Mouse (Mus musculus) ES-E14 (cell line): ENCODE data around the gene Gjd3. TPM values are rescaled to one million over a fixed set of nuclear protein-coding genes. Genes with fewer than 3 reads are reported as not detected.
A peak's percentile ranks its signal among the peaks of the same experiment; 100 is the strongest.

Source experiments
- DNase-seq: peaks from one replicate; pipeline ENCODE4 v3.0.0-alpha.2; 2013; ENCODE audit warnings: low read depth, low spot score
- H3K27ac ChIP-seq: 2 replicates; pipeline ENCODE4 v1.5.1; 2012; ENCODE audit warnings: low read depth, mild to moderate bottlenecking, low read length, moderate library complexity, mixed read lengths; ENCODE audit not compliant: poor library complexity, insufficient read depth, severe bottlenecking
- H3K36me3 ChIP-seq: 2 replicates; pipeline ENCODE4 v1.6.1; 2012; ENCODE audit warnings: mild to moderate bottlenecking, low read length, moderate library complexity, mixed read lengths; ENCODE audit not compliant: control insufficient read depth, poor library complexity, insufficient read depth, severe bottlenecking
- H3K4me1 ChIP-seq, 2 experiments: fragments of 150-350 bp in 1 of 2; sonication (generic) in 1 of 2; 2 replicates each; pipeline ENCODE4 v1.6.1; 2012; ENCODE audit warnings: low read length in 2 of 2, mild to moderate bottlenecking in 1 of 2, mixed read lengths in 1 of 2; ENCODE audit not compliant: control insufficient read depth in 2 of 2, insufficient read depth in 2 of 2, poor library complexity in 1 of 2
- H3K4me3 ChIP-seq, 2 experiments: fragments of 150-350 bp in 1 of 2; sonication (generic) in 1 of 2; 2 replicates each; pipeline ENCODE4 v1.5.1; 2012; ENCODE audit warnings: low read length in 2 of 2, low read depth in 1 of 2, mild to moderate bottlenecking in 1 of 2, mixed read lengths in 1 of 2; ENCODE audit not compliant: insufficient read depth in 1 of 2, poor library complexity in 1 of 2, severe bottlenecking in 1 of 2
- H3K9ac ChIP-seq: 2 replicates; pipeline ENCODE4 v1.6.1; 2012; ENCODE audit warnings: low read depth, mild to moderate bottlenecking, low read length, mixed read lengths; ENCODE audit not compliant: poor library complexity, insufficient read depth, severe bottlenecking
- H3K9me3 ChIP-seq: fragments of 150-350 bp; sonication (generic); 2 replicates; pipeline ENCODE4 v1.6.1; 2012; ENCODE audit warnings: low read depth, mild to moderate bottlenecking, low read length; ENCODE audit not compliant: control insufficient read depth, insufficient read depth
- CHD2 ChIP-seq: IDR thresholded peaks from 2 replicates; pipeline ENCODE4 v1.6.1; 2014; ENCODE audit warnings: mild to moderate bottlenecking, low read depth, low read length, inconsistent platforms
- HCFC1 ChIP-seq: IDR thresholded peaks from 2 replicates; pipeline ENCODE4 v1.6.1; 2012; ENCODE audit warnings: low read length, inconsistent platforms, borderline replicate concordance; ENCODE audit not compliant: insufficient read depth
- MAFK ChIP-seq: IDR thresholded peaks from 2 replicates; pipeline ENCODE4 v1.6.1; 2014; ENCODE audit warnings: mild to moderate bottlenecking, low read depth, low read length, inconsistent platforms; ENCODE audit not compliant: insufficient read depth
- ZC3H11A ChIP-seq: IDR thresholded peaks from 2 replicates; pipeline ENCODE4 v1.6.1; 2012; ENCODE audit warnings: low read depth, mild to moderate bottlenecking, inconsistent platforms, low read length, borderline replicate concordance
- ZNF384 ChIP-seq: IDR thresholded peaks from 2 replicates; pipeline ENCODE4 v1.6.1; 2012; ENCODE audit warnings: low read depth, low read length, inconsistent platforms
- in situ Hi-C, 2 experiments: fragments of 600-800 bp; cut with MboI; formaldehyde crosslinking; loops; one replicate each; pipeline ENCODE4 v1.15.1; 2025; ENCODE audit warnings: low sequenced_read_pairs in 2 of 2, inconsistent platforms in 1 of 2; ENCODE audit not compliant: unreplicated experiment in 2 of 2
- total RNA-seq: library from RNA; depleted of rRNA; stranded (reverse); fragments of 300-350 nt; gene quantifications from 2 replicates; pipeline ENCODE4 v1.2.3, GENCODE M21; 2012; rRNA removed

Gjd3 gene
- 0.27 and 1.7 TPM in 2 replicates for total RNA-seq

- H3K9ac ChIP-seq, result peak within 1 kb of the TSS; percentile 65
- H3K36me3 ChIP-seq, result no peaks in the 10 kb centered on the region
- TF ChIP-seq ZC3H11A (no peak), HCFC1 (no peak), MAFK (no peak), ZNF384 (no peak), CHD2 (no peak)
- H3K27ac ChIP-seq, result no peak within 1 kb of the TSS
- in situ Hi-C loops, result no loop called here
- DNase-seq, result no peak
- H3K4me1 ChIP-seq, result peaks cover 0 to 26% of the 10 kb centered on the region in 2 experiments; a peak in 2 of 4 replicates
- H3K9me3 ChIP-seq, result no peaks in the 10 kb centered on the region
- peak within 1 kb of the TSS; percentile 74 to 79 for H3K4me3 ChIP-seq
Measured at GRCm38 (mm10) chr11:98982773-98983133, at the start of gene Gjd3. Gjd3 (minus strand) TSS chr11:98983016.

- TF ChIP-seq ZC3H11A (no peak), MAFK (no peak), HCFC1 (no peak), ZNF384 (no peak)
- no peak for DNase-seq
- peaks cover 5% of the 10 kb centered on the region for H3K36me3 ChIP-seq
- in situ Hi-C loops, result no loop called here
- H3K4me3 ChIP-seq, result no peak overlapping the region
- H3K27ac ChIP-seq, result no peak overlapping the region
- no peak overlapping the region for H3K9ac ChIP-seq
- peaks cover 5 to 10% of the 10 kb centered on the region in 2 experiments; a peak in 2 of 4 replicates for H3K4me1 ChIP-seq
- H3K9me3 ChIP-seq, result no peaks in the 10 kb centered on the region
Measured at GRCm38 (mm10) chr11:99026899-99027440, 44.2 kb upstream of the Gjd3 start.

GRCm38 (mm10) chr11:99025878-99026277, 43.1 kb upstream of the Gjd3 start:
- peaks cover 5 to 10% of the 10 kb centered on the region in 2 experiments; a peak in 2 of 4 replicates for H3K4me1 ChIP-seq
- H3K9ac ChIP-seq, result no peak overlapping the region
- in situ Hi-C loops, result no loop called here
- no peak for DNase-seq
- no peak overlapping the region for H3K4me3 ChIP-seq
- no peaks in the 10 kb centered on the region for H3K9me3 ChIP-seq
- peaks cover 10% of the 10 kb centered on the region for H3K36me3 ChIP-seq
- no peak overlapping the region for H3K27ac ChIP-seq
- TF ChIP-seq HCFC1, result no peak
- no peak for TF ChIP-seq ZC3H11A
- TF ChIP-seq CHD2, result no peak

GRCm38 (mm10) chr11:99024468-99025134, 41.8 kb upstream of the Gjd3 start:
- in situ Hi-C loops, result loop anchor here in 1 of 2 experiments (25.0 kb wide), 2 partner anchors 787 to 1862 kb away; partner anchors contain the start of gene Tbkbp1

More at GRCm38 (mm10) chr11:99024468-99025134, 41.8 kb upstream of the Gjd3 start:
- H3K9me3 ChIP-seq, result no peaks in the 10 kb centered on the region
- DNase-seq, result no peak
- H3K4me1 ChIP-seq, result peaks cover 5 to 10% of the 10 kb centered on the region in 2 experiments; a peak in 2 of 4 replicates
- no peak overlapping the region; the same call in 1 of the 2 replicates for H3K9ac ChIP-seq
- peaks cover 20% of the 10 kb centered on the region for H3K36me3 ChIP-seq
- peak overlapping the region; percentile 23 to 39; a peak in 2 of 4 replicates for H3K4me3 ChIP-seq
- TF ChIP-seq ZC3H11A (no peak), CHD2 (peak; percentile 8; the same call in 1 of the 2 replicates)
- no peak overlapping the region for H3K27ac ChIP-seq
